Mouse (Mus musculus): ENCODE measurements around the gene Myo18b. TPM values are rescaled to one million over a fixed set of nuclear protein-coding genes. Genes with fewer than 3 reads are reported as not detected.

The Myo18b gene
- total RNA-seq, 2 experiments from 2014 or later = 6.4 to 20.1 TPM

Other genes with a start within 250 kb of the Myo18b start
- gene Grk3, start 119.4 kb upstream of the Myo18b start, total RNA-seq (2021) = 10 to 100 TPM; 30.9 to 45.9 TPM
- gene Crybb2, start 173.8 kb upstream of the Myo18b start, total RNA-seq (2021) = not detected
- 1 to 10 TPM; 1.1 to 1.5 TPM for gene Crybb3, start 185.2 kb upstream of the Myo18b start, total RNA-seq (2021)